Mouse (Mus musculus) spleen, postnatal 4 days (tissue): ENCODE results near the gene Svs5.
A peak's percentile ranks its signal among the peaks of the same experiment; 100 is the strongest.

Source experiments
- DNase-seq, 2 experiments: peaks; one replicate each; pipeline ENCODE4 v3.0.0; 2022; ENCODE audit warnings: low spot score in 2 of 2

The Svs5 gene

DNA sequence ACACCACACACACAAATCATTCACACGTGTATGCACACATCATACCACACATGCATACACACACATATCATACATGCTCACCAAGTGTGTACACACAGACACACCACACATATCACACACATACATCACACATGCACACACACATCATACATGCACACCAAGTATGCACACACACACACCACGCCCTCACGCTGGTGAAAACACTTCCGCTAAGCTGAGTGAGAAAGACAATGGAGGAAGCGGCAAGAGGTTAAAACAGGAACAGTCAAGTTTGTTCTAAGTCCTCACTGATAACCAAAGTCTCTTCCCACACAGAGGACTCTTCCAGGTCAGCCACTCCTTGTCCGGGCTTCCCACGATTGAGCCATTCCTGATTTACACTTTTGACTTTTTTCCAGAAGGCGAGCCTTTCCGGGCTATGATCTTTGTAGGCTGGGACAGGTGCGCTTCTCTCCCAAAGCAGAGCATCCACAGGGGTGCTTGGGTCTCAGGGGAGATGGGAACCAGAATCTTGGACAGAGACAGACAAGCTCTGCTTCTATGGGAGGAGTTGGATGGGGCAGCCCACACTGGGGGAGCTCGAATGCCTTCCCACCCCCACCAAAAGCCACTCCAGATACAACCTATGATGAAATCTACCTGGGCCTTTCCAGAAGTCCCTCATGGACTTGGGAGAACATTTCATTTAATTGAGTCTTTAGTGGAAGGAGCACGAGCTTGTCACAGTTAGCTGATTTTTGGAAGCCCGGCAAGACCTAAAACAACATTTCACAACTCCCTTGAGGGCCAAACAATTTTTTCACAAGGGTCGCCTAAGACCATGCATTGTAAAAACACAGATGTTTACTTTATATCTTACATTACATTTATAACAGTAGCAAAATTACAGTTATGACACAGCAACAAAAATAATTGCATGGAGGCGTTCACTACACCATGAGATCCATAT lies 45.2 kb downstream of the Svs5 start:
- DNase-seq, result peak in 1 of 2 experiments; percentile 57

- peak in 1 of 2 experiments; percentile 61 for DNase-seq
Observed at GRCm38 (mm10) chr2:164381726-164382125, 49.2 kb downstream of the Svs5 start.

GRCm38 (mm10) chr2:164382971-164383370 lies 50.4 kb downstream of the Svs5 start:
- DNase-seq, result no peak
